Mouse (Mus musculus) layer of hippocampus, postnatal 14 days (tissue): ENCODE measurements around the gene Olfr292. TPM values are rescaled to one million over a fixed set of nuclear protein-coding genes. Genes with fewer than 3 reads are reported as not detected.

Experiments used
- DNase-seq, 2 experiments: peaks; one replicate each; pipeline ENCODE4 v3.0.0; 2021 to 2022; ENCODE audit warnings: low spot score in 2 of 2, mixed read lengths in 1 of 2
- long read RNA-seq, 2 experiments: library from polyadenylated mRNA; stranded (forward); transcript quantifications; one replicate each; pipeline ENCODE4 v2.0.0; 2021
- total RNA-seq, 2 experiments: library from RNA; stranded (reverse); gene quantifications; 2 replicates each; pipeline ENCODE4 v1.2.3; 2021

Gene Olfr292
- total RNA-seq, result not detected
- long read RNA-seq, experiment 1, result 0 reads
- long read RNA-seq, experiment 2, result 0 reads

DNA sequence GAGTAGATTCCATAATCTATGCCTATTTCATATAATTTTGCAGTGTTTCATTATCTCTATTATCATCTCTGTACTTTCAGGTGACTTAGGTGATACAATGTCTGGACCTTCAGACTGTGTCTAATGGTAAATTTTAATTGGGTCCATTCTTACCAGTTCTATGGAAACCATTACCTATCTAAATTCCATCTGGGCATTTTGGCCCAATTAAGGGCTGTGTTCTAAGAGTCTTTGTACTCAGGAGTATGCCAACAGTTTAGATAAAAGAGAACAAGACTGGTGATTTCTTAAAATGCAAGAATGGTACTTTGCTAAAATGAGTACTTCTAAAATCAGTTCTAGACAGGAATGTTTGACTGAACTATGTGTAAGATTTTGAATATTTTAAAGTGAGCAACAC, at the start of gene Olfr292:
Olfr292 (plus strand) TSS at position 301 of the 400 bp plus-strand sequence.
- DNase-seq, result no peak

DNA sequence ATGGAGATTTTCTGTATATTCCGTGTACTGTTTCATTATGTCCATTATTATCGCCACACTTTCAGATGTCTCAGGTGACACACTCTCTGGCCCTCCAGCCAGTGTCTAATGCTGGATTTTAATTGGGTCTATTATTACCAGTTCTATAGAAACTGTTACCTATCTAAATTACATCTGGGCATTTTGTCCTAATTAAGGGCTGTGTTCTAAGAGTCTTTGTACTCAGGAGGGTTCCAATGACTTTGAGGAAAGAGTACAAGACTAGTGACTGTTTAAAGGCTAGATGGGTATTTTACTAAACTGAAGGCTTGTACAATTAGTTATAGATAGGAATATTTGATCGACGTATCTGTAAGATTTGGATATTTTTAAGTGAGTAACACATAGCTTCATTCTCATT, 39.4 kb upstream of the Olfr292 start, which contains the start of gene Olfr293:
Olfr293 (plus strand) TSS at position 301 of the 400 bp plus-strand sequence.
- DNase-seq, result no peak

DNA sequence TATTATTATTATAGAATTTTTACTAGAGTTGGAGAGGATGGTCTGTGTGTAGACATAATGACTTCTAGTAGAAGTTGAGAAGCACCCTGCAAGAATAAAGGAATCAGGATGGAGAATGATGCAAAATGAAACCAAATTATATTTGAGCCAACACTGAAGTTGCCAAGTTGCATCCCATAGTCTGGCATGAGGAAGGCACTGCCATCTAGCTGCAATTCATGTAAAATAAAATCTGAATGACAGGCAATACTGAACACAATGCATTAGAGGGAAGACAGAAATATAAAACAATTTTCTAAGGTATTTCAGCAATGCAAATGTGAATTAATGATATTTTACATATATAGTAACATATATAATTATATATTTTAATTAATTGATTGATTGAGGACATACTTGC, 36.9 kb downstream of the Olfr292 start:
- peak in 1 of 2 experiments; percentile 24 for DNase-seq

Other genes starting within 250 kb of the Olfr292 start
- not detected for gene Olfr299, start 228.4 kb upstream of the Olfr292 start, total RNA-seq
- gene Olfr298, start 195.8 kb upstream of the Olfr292 start, total RNA-seq, result not detected
- gene Olfr297, start 168.4 kb upstream of the Olfr292 start, total RNA-seq, result not detected
- gene Olfr295, start 104.5 kb upstream of the Olfr292 start, total RNA-seq, result not detected
- gene Olfr294, start 71.7 kb upstream of the Olfr292 start, total RNA-seq, result not detected
- not detected for gene Olfr293, start 39.3 kb upstream of the Olfr292 start, total RNA-seq
- gene Folh1, start 87.6 kb downstream of the Olfr292 start, total RNA-seq, result 1 to 10 TPM; 7.8 to 8.4 TPM
- not detected for gene Vmn2r77, start 106.7 kb downstream of the Olfr292 start, total RNA-seq
- under 1 TPM; 0.05 to 0.17 TPM for gene Vmn2r78, start 226.8 kb downstream of the Olfr292 start, total RNA-seq